In genomic region chr13:41880525-41880924, GRCm38 (mm10) we compare ENCODE assay signal across 22 mouse cellular contexts. TPM values are rescaled to one million over a fixed set of nuclear protein-coding genes. Genes with fewer than 3 reads are reported as not detected.
"Had no signal": no experiment of that assay in that cellular context is flagged by ENCODE, and none has a peak within 500 bp of the region (broad histone marks: within the 10 kb centered on the region; RNA-seq: fewer than 3 reads in every experiment).

No protein-coding gene starts in this region.

- H3K9me3 ChIP-seq: heart, embryonic 12.5 days; hindbrain, embryonic 10.5 days; hindbrain, embryonic 12.5 days; intestine, embryonic 15.5 days; limb, embryonic 10.5 days; limb, embryonic 12.5 days; liver, embryonic 12.5 days had no signal

- H3K4me3 ChIP-seq: heart, adult 2 months; heart, embryonic 12.5 days; hindbrain, embryonic 10.5 days; hindbrain, embryonic 12.5 days; intestine, embryonic 15.5 days; layer of hippocampus, adult 2 months; left cerebral cortex, adult 2 months; limb, embryonic 10.5 days; limb, embryonic 12.5 days; liver, embryonic 12.5 days had no signal

- H3K27ac ChIP-seq: heart, adult 2 months; hindbrain, embryonic 10.5 days; hindbrain, embryonic 12.5 days; hindbrain, embryonic 14.5 days; intestine, embryonic 15.5 days; layer of hippocampus, adult 2 months; left cerebral cortex, adult 2 months; limb, embryonic 10.5 days; limb, embryonic 12.5 days; liver, embryonic 12.5 days had no signal

- H3K4me2 ChIP-seq: heart, embryonic 12.5 days; hindbrain, embryonic 12.5 days; hindbrain, embryonic 14.5 days; intestine, embryonic 15.5 days; limb, embryonic 12.5 days; liver, embryonic 12.5 days had no signal

- ATAC-seq: hindbrain, embryonic 16.5 days; inflammation-experienced regulatory T-cells, adult 6 months; intestine, embryonic 15.5 days; intestine, postnatal 0 days; liver, embryonic 12.5 days had no signal

- H3K36me3 ChIP-seq: heart, embryonic 12.5 days; hindbrain, embryonic 10.5 days; hindbrain, embryonic 12.5 days; intestine, embryonic 15.5 days; limb, embryonic 10.5 days; limb, embryonic 12.5 days; liver, embryonic 12.5 days had no signal

- H3K9ac ChIP-seq: heart, embryonic 12.5 days; hindbrain, embryonic 12.5 days; hindbrain, embryonic 14.5 days; intestine, embryonic 15.5 days; limb, embryonic 12.5 days; liver, embryonic 12.5 days had no signal

- H3K4me1 ChIP-seq: hindbrain, embryonic 10.5 days; hindbrain, embryonic 12.5 days; intestine, embryonic 15.5 days; limb, embryonic 10.5 days; limb, embryonic 12.5 days; liver, embryonic 12.5 days had no signal

- DNase-seq: gastrocnemius, postnatal 14 days; gastrocnemius, postnatal 36 days; kidney, adult 18-20 months; kidney, adult 8-10 months; kidney, postnatal 4 days; liver had no signal

- H3K27me3 ChIP-seq: heart, embryonic 12.5 days; hindbrain, embryonic 12.5 days; intestine, embryonic 15.5 days; limb, embryonic 12.5 days; liver, embryonic 12.5 days had no signal

RNA-seq across cellular contexts. Expression of gene Adtrp, which starts 33.0 kb away (rescaled TPM):
- total RNA-seq: layer of hippocampus, adult 2 months; left cerebral cortex, adult 2 months had no signal
- polyA plus RNA-seq: heart, embryonic 12.5 days; heart, embryonic 14.5 days; heart, embryonic 16.5 days; hindbrain, embryonic 10.5 days; inflammation-experienced regulatory T-cells, adult 6 months; limb, embryonic 10.5 days; liver, embryonic 12.5 days had no signal
